Mouse (Mus musculus): ENCODE measurements at regions not wholly inside any gene's neighbourhood (a gene's known extent, or its start where the extent isn't known, plus 50 kb on each side); places are given as distances from the start of the nearest gene placed in this dataset.

DNA sequence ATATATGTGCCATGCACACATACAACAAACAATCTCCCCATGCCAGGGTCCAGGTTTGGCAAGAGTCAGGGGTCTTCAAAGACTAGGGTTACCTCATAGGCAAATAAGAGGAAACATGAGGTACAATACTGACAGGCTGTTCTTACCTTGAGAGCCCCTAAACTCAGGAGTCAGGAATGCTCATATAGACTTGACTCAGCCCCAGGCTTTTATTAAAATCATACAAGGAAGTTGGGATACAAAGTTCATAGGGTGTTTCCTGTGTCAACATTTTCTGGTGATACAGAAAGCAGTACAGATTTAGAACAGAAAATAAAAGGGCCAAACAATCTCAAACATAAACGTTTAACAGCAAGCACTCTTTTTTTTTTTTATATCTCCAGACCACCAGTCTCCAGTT lies 2102.4 kb upstream of the Aga start:
- no peak for DNase-seq (ENCODE audit: low read depth, low spot score)

DNA sequence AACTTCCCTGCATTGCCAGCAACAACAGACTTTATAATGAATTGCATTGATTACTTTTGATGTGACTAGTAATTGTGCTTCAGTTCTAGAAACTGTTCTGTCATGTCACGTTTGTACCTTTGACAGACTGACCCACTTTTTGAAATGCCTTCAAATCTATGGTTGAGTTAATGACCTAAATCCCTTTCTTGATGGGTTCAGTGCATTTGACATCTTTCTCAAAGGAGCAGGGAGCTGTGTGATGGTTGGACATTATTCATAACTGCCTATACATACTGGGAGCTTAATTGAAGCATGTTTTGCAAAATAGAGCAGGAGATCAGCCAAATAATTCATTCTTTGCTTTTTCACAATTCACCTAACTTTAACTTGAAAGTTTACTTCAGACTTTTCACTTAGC lies 2083.1 kb upstream of the Aga start:
- no peak for DNase-seq (ENCODE audit: low read depth, low spot score)

GRCm38 (mm10) chr8:51428851-51429250 lies 2082.7 kb upstream of the Aga start:
- DNase-seq (ENCODE audit: low read depth, low spot score), result no peak

DNA sequence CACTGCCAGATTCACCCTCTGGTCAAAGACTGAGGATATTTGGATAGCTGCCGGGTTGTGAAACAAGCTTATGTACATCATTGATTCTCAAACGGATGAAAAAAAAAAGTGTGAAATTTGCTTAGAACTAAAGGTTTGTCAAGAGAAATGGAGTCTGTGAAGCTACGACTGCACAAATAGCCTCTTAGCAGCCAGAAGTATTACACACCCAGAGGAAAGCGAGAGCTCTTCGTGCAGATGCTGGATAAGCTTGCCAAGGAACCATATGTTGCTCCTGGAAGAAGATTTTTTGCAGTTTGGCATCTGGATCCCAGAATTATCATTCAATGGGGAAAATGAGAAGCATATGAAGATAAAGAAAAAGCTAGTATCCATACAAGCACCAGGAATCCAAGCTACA lies 2063.9 kb upstream of the Aga start:
- peak; percentile 71 for DNase-seq (ENCODE audit: low read depth, low spot score)

- no peak for DNase-seq (ENCODE audit: low read depth, low spot score)
These were observed 2062.9 kb upstream of the Aga start for GRCm38 (mm10) chr8:51448600-51448999.

GRCm38 (mm10) chr8:51479406-51479805 lies 2032.1 kb upstream of the Aga start:
- no peak for DNase-seq (ENCODE audit: low read depth, low spot score)

DNA sequence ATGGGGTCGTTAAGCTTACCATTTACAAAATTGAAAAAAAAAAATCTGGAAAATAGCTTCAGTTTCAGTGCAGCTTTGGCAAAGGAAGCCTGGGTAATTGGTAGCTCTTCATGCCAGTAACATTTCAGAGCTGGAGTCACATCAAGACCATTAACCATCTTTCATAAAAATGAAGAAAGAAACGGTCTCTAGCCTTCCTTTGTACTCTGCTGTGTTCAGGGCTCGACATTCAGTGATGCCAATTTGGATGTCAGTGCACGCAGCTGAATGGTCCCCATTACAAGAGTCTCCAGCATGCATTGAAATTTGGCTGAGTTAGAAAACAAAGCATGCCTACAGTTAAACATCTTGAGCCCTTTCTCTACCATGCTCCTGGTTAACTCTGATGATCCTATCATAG lies 2009.0 kb upstream of the Aga start:
- DNase-seq (ENCODE audit: low read depth, low spot score), result no peak

DNA sequence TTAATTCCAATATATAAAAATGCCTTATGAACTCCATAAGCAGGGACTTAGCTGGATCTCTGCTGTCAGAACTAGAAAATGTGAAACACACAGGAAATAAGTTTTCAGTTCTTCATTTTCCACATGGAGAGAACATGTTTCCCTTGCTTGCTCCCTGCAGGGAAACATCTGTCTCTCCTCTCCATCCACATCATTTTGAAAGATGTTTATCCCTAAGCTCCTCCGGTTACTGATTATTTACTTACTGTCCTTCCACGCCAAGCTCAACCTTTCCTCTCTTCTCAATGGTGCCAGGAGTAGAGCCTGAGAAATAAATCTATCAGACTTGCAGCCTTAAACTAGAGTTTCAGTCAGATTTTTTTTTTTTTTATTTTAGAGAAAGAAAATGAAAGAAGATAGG lies 1988.4 kb upstream of the Aga start:
- no peak for DNase-seq (ENCODE audit: low read depth, low spot score)

DNA sequence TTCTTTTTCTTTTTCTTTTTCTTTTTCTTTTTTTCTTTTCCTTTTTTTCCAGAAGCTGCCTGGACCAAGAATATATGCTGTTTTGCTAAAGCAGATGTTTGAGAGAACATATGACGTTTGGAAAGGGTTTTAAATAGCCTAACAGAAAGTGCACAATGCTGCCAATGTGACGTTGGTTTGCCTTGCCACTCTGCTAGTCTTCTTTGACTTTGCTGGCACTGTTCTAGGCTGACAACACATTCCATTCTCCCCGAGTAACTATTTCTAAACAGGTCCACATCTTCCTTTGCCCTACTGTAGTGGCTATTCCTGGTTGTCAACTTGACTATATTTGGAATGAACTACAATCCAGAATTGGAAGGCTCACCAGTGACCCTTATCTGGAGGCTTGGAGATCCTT lies 1958.4 kb upstream of the Aga start:
- DNase-seq (ENCODE audit: low read depth, low spot score), result peak; percentile 1

Data from telencephalon, adult 2 months (tissue).